Comparison of ENCODE assay signal across 14 mouse cellular contexts in genomic region chr3:54555954-54556353, GRCm38 (mm10).
DNase-seq lines count a peak whose midpoint lies in the region; ATAC-seq and TF ChIP-seq lines count a peak whose summit lies in the region.
"Had no signal": no experiment of that assay in that cellular context is flagged by ENCODE, and none has a peak within 500 bp of the region (broad histone marks: within the 10 kb centered on the region; RNA-seq: fewer than 3 reads in every experiment).

No protein-coding gene starts in this region.

- intact Hi-C loops in left cerebral cortex, postnatal 10 days (cut with DNase I) = no loop called here

- TF ChIP-seq POLR2A in brain, embryonic 14.5 days (IDR thresholded peaks at IDR 0.05; ENCODE audit: borderline replicate concordance, extremely low read depth, insufficient read depth, insufficient read length, poor library complexity, severe bottlenecking) = no peak

- DNase-seq in CD4-positive, CD25-positive, alpha-beta regulatory T cell, adult 2 months (ENCODE audit: low read depth, low spot score) = peak; percentile 46
- DNase-seq in retina, embryonic 14.5 days (ENCODE audit: low spot score) = peak; percentile 20
- no peak for DNase-seq in retina, postnatal 1 day
- no peak for DNase-seq in brain, embryonic 14.5 days (ENCODE audit: low read depth)
- DNase-seq in naive thymus-derived CD4-positive, alpha-beta T cell, adult 2 months (ENCODE audit: low read depth) = peak; percentile 35
- no peak for DNase-seq in left cerebral cortex, postnatal 10 days (ENCODE audit: extremely low spot score in 1 of 2, low spot score in 2 of 2)
- DNase-seq in yolk sac, embryonic 10.5 days (ENCODE audit: low spot score) = no peak
- DNase-seq: adrenal gland, postnatal 14 days; cerebellum, adult 18-20 months; embryo, embryonic 11 days; layer of hippocampus, adult 9-11 months; left cerebral cortex, postnatal 4 days; right cerebral cortex, postnatal 4 days had no signal

- peak; percentile 10; the same call in 1 of the 2 replicates for TF ChIP-seq CTCF in brain, embryonic 14.5 days (IDR thresholded peaks at IDR 0.05; ENCODE audit: borderline replicate concordance, extremely low read depth, insufficient read depth, insufficient read length)

- no peak for ATAC-seq in CD4-positive, CD25-positive, alpha-beta regulatory T cell, adult 4 months

Comparison
In these comparisons a context has a peak if more than half of its experiments do, and no peak if none do; other contexts are left out.
1. DNase-seq: peak in CD4-positive, CD25-positive, alpha-beta regulatory T cell, adult 2 months (single experiment), retina, embryonic 14.5 days (single experiment) and naive thymus-derived CD4-positive, alpha-beta T cell, adult 2 months (single experiment); none in retina, postnatal 1 day (single experiment), brain, embryonic 14.5 days (single experiment), left cerebral cortex, postnatal 10 days (0 of 2) and yolk sac, embryonic 10.5 days (single experiment).